13 mouse cellular contexts compared by ENCODE assay signal in the genomic region with DNA sequence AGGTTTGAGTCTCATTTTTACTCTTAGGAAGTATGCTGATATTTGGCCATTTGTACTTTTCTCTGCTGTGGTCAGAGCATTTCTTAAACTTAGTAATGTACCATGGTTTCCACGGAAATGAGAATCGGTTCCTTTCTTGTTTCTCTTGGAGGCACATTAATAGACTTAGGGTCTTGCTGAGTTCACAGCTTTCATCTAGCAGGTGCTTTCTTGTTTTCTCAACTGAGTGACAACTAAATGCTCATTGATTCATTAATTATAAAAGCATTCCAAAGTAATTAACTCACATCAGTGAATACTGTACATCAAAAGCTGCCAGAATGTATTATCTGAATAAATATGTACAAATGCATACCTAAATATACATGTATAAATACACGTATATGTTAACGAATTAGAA.
"Had no signal": no experiment of that assay in that cellular context is flagged by ENCODE, and none has a peak within 500 bp of the region (broad histone marks: within the 10 kb centered on the region; RNA-seq: fewer than 3 reads in every experiment).

No protein-coding gene starts in this region.

- H3K4me2 ChIP-seq: kidney, embryonic 15.5 days; liver, embryonic 13.5 days had no signal

- H3K4me3 ChIP-seq: kidney, embryonic 15.5 days; left cerebral cortex, adult 2 months; liver, embryonic 13.5 days had no signal

- H3K27me3 ChIP-seq: kidney, embryonic 15.5 days; liver, embryonic 13.5 days had no signal

- DNase-seq: kidney, adult 8-10 months; kidney, postnatal 10 days; kidney, postnatal 36 days; layer of hippocampus, postnatal 36 days; liver, embryonic 13.5 days; lung, adult 2 months; lung, postnatal 14 days; lung, postnatal 4 days; right cerebral cortex, postnatal 25 days; thymus, adult 18-20 months; thymus, postnatal 36 days had no signal

- H3K9me3 ChIP-seq: kidney, embryonic 15.5 days; liver, embryonic 13.5 days had no signal

- H3K27ac ChIP-seq: kidney, embryonic 15.5 days; left cerebral cortex, adult 2 months; liver, embryonic 13.5 days had no signal

- H3K36me3 ChIP-seq: kidney, embryonic 15.5 days; liver, embryonic 13.5 days had no signal

- H3K9ac ChIP-seq: kidney, embryonic 15.5 days; liver, embryonic 13.5 days had no signal

- H3K4me1 ChIP-seq: kidney, embryonic 15.5 days; liver, embryonic 13.5 days had no signal
